Mouse (Mus musculus) 3134 (cell line): ENCODE results near the gene Tssk1.

Source experiments
- DNase-seq: peaks from one replicate; pipeline ENCODE4 v3.0.0-alpha.2; 2011; ENCODE audit warnings: low spot score; ENCODE audit not compliant: insufficient read length; ENCODE audit errors: extremely low read depth

Gene Tssk1

GRCm38 (mm10) chr16:17893923-17894322, at the start of gene Tssk1:
Gene Tssk1 (plus strand): TSS chr16:17894223.
- no peak for DNase-seq

- DNase-seq, result no peak
Measured at GRCm38 (mm10) chr16:17848431-17848830, 45.6 kb upstream of the Tssk1 start.

- DNase-seq, result no peak
Measured at GRCm38 (mm10) chr16:17848928-17849327, 45.1 kb upstream of the Tssk1 start.

GRCm38 (mm10) chr16:17849486-17849885, 44.5 kb upstream of the Tssk1 start:
- DNase-seq, result no peak

- DNase-seq, result no peak
Measured at GRCm38 (mm10) chr16:17851331-17851730, 42.7 kb upstream of the Tssk1 start.

- DNase-seq, result no peak
Measured at GRCm38 (mm10) chr16:17851860-17852259, 42.2 kb upstream of the Tssk1 start.

GRCm38 (mm10) chr16:17853263-17853662, 40.8 kb upstream of the Tssk1 start:
- no peak for DNase-seq

- DNase-seq, result no peak
Measured at GRCm38 (mm10) chr16:17857157-17857556, 36.9 kb upstream of the Tssk1 start.

GRCm38 (mm10) chr16:17858592-17858991, 35.4 kb upstream of the Tssk1 start:
- DNase-seq, result no peak

- no peak for DNase-seq
Measured at GRCm38 (mm10) chr16:17865293-17865692, 28.7 kb upstream of the Tssk1 start.

GRCm38 (mm10) chr16:17865770-17866169, 28.3 kb upstream of the Tssk1 start:
- no peak for DNase-seq

- DNase-seq, result no peak
Measured at GRCm38 (mm10) chr16:17871248-17871647, 22.8 kb upstream of the Tssk1 start.

- DNase-seq, result no peak
Measured at GRCm38 (mm10) chr16:17872995-17873394, 21.0 kb upstream of the Tssk1 start.

- DNase-seq, result no peak
Measured at GRCm38 (mm10) chr16:17875174-17875573, 18.8 kb upstream of the Tssk1 start.

GRCm38 (mm10) chr16:17876096-17876495, 17.9 kb upstream of the Tssk1 start:
- no peak for DNase-seq

- no peak for DNase-seq
Measured at GRCm38 (mm10) chr16:17879571-17879970, 14.5 kb upstream of the Tssk1 start.

- no peak for DNase-seq
Measured at GRCm38 (mm10) chr16:17882196-17882595, 11.8 kb upstream of the Tssk1 start.

GRCm38 (mm10) chr16:17884116-17884515, 9.9 kb upstream of the Tssk1 start:
- no peak for DNase-seq

- DNase-seq, result no peak
Measured at GRCm38 (mm10) chr16:17889689-17890341, 4.2 kb upstream of the Tssk1 start.

GRCm38 (mm10) chr16:17890342-17890727, 3.7 kb upstream of the Tssk1 start:
- no peak for DNase-seq

- peak; percentile 83 for DNase-seq
Measured at GRCm38 (mm10) chr16:17890917-17891566, 3.0 kb upstream of the Tssk1 start.

GRCm38 (mm10) chr16:17891567-17891959, 2.5 kb upstream of the Tssk1 start, which contains the start of gene Gm20518:
Gene Gm20518 (minus strand): TSS chr16:17891671.
- peak; percentile 94 for DNase-seq
